Mouse (Mus musculus): ENCODE results near the gene Gm49320.

DNA sequence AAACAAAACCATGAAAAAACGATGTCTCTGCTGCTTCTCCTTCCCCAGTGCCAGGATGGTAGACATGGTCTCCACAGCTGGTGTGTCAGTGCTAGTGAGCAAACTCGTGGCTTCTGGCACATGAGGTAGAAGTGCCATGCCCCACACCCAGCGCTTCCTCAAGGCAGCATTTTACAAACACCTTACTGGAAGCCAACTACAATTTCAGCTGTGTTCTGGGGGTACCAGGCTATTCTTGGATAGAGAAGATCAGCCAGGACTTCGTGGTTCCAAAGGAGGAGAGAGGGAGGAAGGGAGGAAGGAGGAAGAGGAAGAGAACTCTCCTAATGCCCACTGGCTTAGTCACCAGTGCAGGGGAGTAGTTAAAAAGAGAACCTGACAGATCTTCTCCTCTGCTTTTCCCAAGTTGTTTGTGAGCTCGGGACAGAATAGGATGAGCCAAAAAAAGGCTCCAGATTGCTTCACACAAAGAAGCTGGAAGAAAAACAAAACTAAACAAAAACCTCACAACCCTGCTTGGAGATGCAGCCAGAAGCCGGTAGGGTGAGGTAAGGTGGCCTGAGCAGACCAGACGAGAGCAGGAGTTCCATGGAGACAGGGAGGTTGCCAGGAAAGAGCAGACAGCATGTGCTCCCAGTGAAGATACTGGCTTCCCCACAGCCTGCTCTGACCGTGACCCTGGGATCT, 24.6 kb downstream of the Gm49320 start:
- no peak for TF ChIP-seq CTCF (IDR thresholded peaks at IDR 0.05; ENCODE audit: low read depth)
- TF ChIP-seq EP300 (IDR thresholded peaks at IDR 0.05; ENCODE audit: low read depth) = no peak

All from liver, postnatal 0 days (tissue).